Mouse (Mus musculus) heart, postnatal 25 days (tissue): ENCODE measurements at regions not wholly inside any gene's neighbourhood (a gene's known extent, or its start where the extent isn't known, plus 50 kb on each side); places are given as distances from the start of the nearest gene placed in this dataset.

Experiments
- DNase-seq: peaks from one replicate; pipeline ENCODE4 v3.0.0; 2022; ENCODE audit warnings: low spot score
- intact Hi-C: fragments of 180-260 bp; cut with DNase I; formaldehyde crosslinking; loops from one replicate; pipeline ENCODE4 v1.15.1; 2025

- DNase-seq, result no peak
- intact Hi-C loops, result no loop called here
These were observed 495.2 kb upstream of the Cypt12 start for GRCm38 (mm10) chr3:17452984-17453383.

- no peak for DNase-seq
- intact Hi-C loops, result no loop called here
These were observed 487.7 kb upstream of the Cypt12 start for GRCm38 (mm10) chr3:17460545-17460944.

- DNase-seq, result no peak
- intact Hi-C loops, result no loop called here
These were observed 486.8 kb upstream of the Cypt12 start for GRCm38 (mm10) chr3:17461365-17461764.

DNA sequence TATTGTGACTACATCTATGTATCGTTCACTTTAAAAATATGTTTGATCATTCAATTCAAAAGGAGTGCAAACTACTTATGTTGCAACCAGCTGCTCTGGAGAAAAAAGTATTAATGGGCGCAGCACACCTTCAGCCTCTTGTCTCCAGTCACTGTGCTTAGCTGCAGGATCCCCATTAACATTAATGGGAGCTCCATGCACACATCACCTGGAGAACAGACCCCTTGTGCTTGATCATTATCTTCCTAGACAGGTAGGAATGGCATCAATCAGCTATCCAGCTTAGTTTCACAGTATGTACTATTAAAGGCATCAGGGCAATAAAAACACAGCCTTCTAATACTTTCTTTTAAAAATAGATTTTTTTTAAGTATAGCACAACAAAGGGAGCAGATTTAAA lies 474.4 kb upstream of the Cypt12 start:
- DNase-seq, result no peak
- intact Hi-C loops, result no loop called here

DNA sequence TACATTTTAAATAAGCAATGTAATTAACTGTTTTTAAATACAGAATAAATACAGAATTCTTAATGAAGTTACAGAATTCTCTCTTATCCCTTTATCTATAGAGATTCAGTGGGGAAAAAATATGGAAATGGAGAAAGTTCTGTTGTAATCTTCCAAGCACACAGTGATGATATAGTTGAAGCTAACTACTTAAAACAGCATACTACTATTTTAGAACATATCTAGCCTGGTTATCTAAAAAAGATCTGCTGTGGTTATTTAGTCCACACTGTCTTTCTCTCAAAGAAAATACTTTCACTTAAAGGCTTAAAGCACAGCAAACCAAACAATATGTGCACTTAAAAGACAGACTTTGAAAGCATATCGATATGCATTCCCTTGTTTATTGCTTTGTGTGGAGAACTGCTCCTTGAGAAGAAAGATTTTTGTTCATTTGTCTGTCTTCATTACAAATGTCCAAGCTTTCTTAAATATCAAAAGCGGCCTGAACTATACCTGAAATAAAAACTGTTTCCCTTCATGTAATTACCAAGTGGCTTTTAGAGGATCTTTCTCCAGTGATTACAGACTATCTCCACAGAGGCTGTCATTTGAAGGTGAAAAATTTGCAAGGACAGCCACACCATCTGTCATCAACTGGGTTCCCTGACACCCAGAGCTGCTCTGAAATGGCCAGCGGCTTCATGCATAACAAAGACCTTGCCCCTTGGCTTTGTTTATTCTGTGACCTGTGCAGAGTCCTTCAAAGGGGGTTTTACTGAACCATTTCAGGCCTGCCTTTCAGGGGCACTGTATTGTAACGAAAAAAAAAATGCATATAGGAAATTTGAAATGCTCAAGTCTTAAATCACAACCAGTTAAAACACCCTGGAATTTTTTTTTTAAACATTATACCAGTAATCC lies 458.7 kb upstream of the Cypt12 start:
- intact Hi-C loops, result no loop called here
- no peak for DNase-seq

DNA sequence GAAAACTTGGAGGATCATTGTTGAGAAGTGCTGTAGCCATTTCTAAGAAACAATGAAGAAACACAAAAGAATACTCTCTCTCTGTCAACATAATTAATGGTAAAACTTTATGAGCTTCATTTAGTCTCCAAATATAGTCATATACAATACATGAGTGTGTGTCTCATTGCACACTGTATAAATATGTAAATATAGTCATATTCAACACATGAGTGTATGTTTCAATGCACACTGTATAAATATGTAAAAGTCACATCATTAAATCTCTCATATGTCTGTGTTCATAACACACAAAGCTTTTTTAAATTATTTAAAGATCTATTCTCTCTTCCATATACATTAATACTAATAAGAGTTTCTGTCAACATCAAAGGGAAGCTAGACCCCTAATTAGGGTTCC lies 457.6 kb upstream of the Cypt12 start:
- DNase-seq, result no peak
- intact Hi-C loops, result no loop called here

GRCm38 (mm10) chr3:17498291-17498690 lies 449.9 kb upstream of the Cypt12 start:
- intact Hi-C loops, result no loop called here
- no peak for DNase-seq

DNA sequence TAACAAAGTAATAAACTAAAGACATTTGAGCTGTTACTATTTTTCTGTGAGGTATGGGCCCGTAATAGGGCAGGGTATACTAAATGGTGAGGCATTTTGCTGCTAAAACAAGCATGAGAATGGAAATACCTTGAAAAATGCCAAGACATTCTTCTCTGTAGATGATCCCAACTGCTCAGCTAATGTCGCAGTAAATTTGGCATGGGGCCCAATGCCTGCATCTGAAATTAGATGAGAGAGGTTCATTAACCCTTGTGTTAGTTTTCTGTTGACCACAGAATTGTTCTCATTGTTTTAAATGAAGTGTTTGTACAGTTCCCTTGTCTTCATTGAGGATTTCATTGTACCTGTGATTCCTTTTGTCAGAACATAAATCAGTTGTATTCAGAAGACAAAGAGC lies 446.7 kb upstream of the Cypt12 start:
- intact Hi-C loops, result no loop called here

GRCm38 (mm10) chr3:17541346-17541745 lies 406.9 kb upstream of the Cypt12 start:
- intact Hi-C loops, result no loop called here
- DNase-seq, result no peak

More for the DNA sequence above, 446.7 kb upstream of the Cypt12 start:
- DNase-seq, result no peak

- intact Hi-C loops, result no loop called here
- DNase-seq, result no peak
These were observed 400.6 kb upstream of the Cypt12 start for GRCm38 (mm10) chr3:17547559-17548059.

DNA sequence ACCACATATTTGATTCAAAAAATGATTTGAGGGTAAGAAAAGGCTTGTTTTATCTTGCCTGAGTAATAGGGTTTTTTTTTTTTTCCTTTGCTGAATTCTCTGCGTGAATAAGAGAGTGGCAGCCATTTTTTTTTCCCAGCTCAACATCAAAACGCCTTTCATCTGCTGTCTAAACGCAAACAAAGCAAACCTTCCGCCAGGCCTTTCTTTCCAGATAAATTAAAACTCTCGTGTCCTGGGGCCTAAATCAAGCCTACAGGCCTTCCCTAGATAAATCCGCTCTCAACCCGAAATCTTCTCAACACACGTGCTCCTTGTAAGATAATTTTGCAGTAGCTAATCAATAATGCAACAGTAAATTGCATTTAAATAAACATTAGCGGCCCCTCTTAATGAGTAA lies 365.7 kb upstream of the Cypt12 start:
- DNase-seq, result no peak
- intact Hi-C loops, result no loop called here

DNA sequence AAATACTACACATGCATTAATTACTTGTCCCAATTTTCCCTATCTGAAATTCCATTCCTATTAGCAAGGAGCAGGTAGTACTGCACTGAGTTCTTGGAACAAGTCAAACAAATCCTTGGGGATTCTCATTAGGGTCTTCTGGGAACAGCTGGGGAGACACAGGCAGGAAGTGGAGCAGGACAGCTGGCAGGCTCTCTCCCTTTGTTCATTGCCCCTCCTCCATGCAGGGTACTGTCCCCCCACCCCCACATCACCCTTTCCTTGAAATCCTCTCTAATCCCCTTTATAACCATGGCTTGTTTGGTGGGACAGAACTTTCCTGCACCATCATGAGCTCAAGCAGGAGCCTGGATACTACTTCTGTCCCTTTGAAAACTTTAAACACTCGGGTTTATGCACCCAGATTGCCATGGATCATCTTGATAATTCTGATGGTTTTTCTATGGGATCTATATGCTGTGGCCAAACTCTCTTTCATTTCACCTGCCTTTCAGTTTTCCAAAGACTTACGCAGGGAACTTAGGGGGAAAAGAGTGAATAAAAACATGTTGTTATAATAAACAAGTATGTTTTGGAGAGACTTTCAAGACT lies 358.2 kb upstream of the Cypt12 start:
- intact Hi-C loops, result no loop called here
- no peak for DNase-seq

- intact Hi-C loops, result no loop called here
These were observed 355.7 kb upstream of the Cypt12 start for GRCm38 (mm10) chr3:17592463-17592862.

GRCm38 (mm10) chr3:17596365-17596764 lies 351.8 kb upstream of the Cypt12 start:
- intact Hi-C loops, result no loop called here
- no peak for DNase-seq

More at GRCm38 (mm10) chr3:17592463-17592862, 355.7 kb upstream of the Cypt12 start:
- no peak for DNase-seq

GRCm38 (mm10) chr3:17613486-17613885 lies 334.7 kb upstream of the Cypt12 start:
- intact Hi-C loops, result loop anchor here (10.0 kb wide), 1 partner anchor 749 kb away; no protein-coding TSS in a partner anchor
- no peak for DNase-seq

GRCm38 (mm10) chr3:17616439-17617070 lies 331.7 kb upstream of the Cypt12 start:
- intact Hi-C loops, result loop anchor here (10.0 kb wide), 1 partner anchor 752 kb away; no protein-coding TSS in a partner anchor
- peak; percentile 28 for DNase-seq

DNA sequence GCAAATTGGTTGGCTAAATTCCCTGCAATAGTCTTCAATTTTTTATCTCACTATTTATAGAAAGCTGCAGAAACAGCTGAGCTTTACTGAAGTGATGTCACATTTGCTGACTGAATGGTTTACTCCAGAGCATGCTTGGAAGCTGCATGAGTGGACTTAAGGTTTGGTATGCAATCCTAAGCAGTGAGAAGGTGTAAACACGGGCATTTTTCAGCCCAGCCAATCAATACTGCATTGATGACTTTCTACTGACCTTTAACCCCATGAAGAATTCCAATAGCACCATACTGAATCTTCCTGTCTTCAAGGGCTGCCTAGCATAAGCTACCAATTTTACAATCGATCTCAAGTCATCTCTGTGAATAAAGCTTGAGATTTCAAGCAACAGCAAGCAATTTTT lies 328.7 kb upstream of the Cypt12 start:
- intact Hi-C loops, result loop anchor here (10.0 kb wide), 1 partner anchor 755 kb away; no protein-coding TSS in a partner anchor

GRCm38 (mm10) chr3:17619890-17620289 lies 328.3 kb upstream of the Cypt12 start:
- no peak for DNase-seq
- intact Hi-C loops, result loop anchor here (10.0 kb wide), 1 partner anchor 755 kb away; no protein-coding TSS in a partner anchor

More for the DNA sequence above, 328.7 kb upstream of the Cypt12 start:
- DNase-seq, result no peak

GRCm38 (mm10) chr3:17620398-17620797 lies 327.8 kb upstream of the Cypt12 start:
- DNase-seq, result no peak
- intact Hi-C loops, result no loop called here

DNA sequence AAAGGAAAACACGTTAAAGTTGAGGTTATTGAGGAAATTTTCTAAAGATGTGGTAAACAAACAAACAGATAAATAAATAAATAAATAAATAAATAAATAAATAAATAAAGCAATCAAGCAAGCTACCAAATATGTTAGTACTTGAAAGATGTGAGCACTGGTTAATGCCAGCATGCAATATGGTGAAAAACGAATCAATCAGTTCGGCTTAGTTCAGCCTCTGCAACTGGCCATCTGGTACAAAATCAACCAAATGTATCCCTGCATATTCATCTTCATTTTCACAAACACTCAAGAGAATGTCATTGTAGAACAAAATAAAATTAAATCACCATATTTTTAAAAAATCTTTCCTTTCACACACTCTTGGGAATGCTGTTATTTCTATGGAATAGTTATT lies 315.7 kb upstream of the Cypt12 start:
- no peak for DNase-seq
- intact Hi-C loops, result no loop called here
